Mouse (Mus musculus): Measurements from ENCODE around the gene Zfp987.
"Not testable (repeated sequence)": the region's sequence is repeated elsewhere in the genome, so short reads cannot be mapped to it uniquely, and the experiment has no call there.

The Zfp987 gene

GRCm38 (mm10) chr4:146173378-146174226 lies 76.5 kb downstream of the Zfp987 start:
- DNase-seq (ENCODE audit: low read depth, low spot score) = not testable (repeated sequence)

All from brain, adult 2 months (tissue).